Mouse (Mus musculus) heart, adult 2 months (tissue): Measurements from ENCODE around the gene 1700074P13Rik. TPM values are rescaled to one million over a fixed set of nuclear protein-coding genes. Genes with fewer than 3 reads are reported as not detected.

Experiments used
- DNase-seq, 2 experiments: peaks; one replicate each; pipeline ENCODE4 v3.0.0; 2021
- H3K27ac ChIP-seq: fragments of 200-600 bp; 2 replicates; pipeline ENCODE4 v1.8.1; 2022
- H3K27me3 ChIP-seq: fragments of 200-500 bp; 2 replicates; pipeline ENCODE4 v1.6.1; 2012; ENCODE audit warnings: mild to moderate bottlenecking, low read length, inconsistent platforms, mixed read lengths; ENCODE audit not compliant: control insufficient read depth, insufficient read depth
- H3K36me3 ChIP-seq: fragments of 200-500 bp; 2 replicates; pipeline ENCODE4 v1.6.1; 2012; ENCODE audit warnings: low read length, inconsistent platforms; ENCODE audit not compliant: control insufficient read depth, insufficient read depth
- H3K4me1 ChIP-seq: fragments of 200-500 bp; 2 replicates; pipeline ENCODE4 v1.6.1; 2011; ENCODE audit warnings: low read length; ENCODE audit not compliant: control insufficient read depth, insufficient read depth
- H3K4me3 ChIP-seq: fragments of 200-600 bp; 2 replicates; pipeline ENCODE4 v1.8.1; 2022
- H3K79me2 ChIP-seq: fragments of 200-500 bp; replicated peaks from 2 replicates; pipeline ENCODE4 v1.6.1; 2012; ENCODE audit warnings: mild to moderate bottlenecking, inconsistent platforms, low read length, moderate library complexity, mixed read lengths; ENCODE audit not compliant: control insufficient read depth, insufficient read depth
- H3K9ac ChIP-seq: fragments of 200-500 bp; 2 replicates; pipeline ENCODE4 v1.6.1; 2012; ENCODE audit warnings: low read depth, mild to moderate bottlenecking, control low read depth, inconsistent platforms, low read length, mixed read lengths
- CTCF ChIP-seq: fragments of 200-600 bp; IDR thresholded peaks from 2 replicates; pipeline ENCODE4 v1.8.1; 2022; ENCODE audit warnings: antibody characterized with exemption, mild to moderate bottlenecking, moderate library complexity
- EP300 ChIP-seq: fragments of 200-500 bp; IDR thresholded peaks from 2 replicates; pipeline ENCODE4 v1.6.1; 2011; ENCODE audit warnings: low read depth, low read length, control low read depth; ENCODE audit not compliant: insufficient read depth
- POLR2A ChIP-seq: fragments of 200-500 bp; IDR thresholded peaks from 2 replicates; pipeline ENCODE4 v1.6.1; 2011; ENCODE audit warnings: mild to moderate bottlenecking, low read depth, low read length, control low read depth; ENCODE audit not compliant: insufficient read depth
- WGBS: fragments of 180-500 bp; shearing (Covaris S2); methylation state at CpG from one replicate; pipeline ENCODE4 v1.1.7; 2018; 5-methylcytosine and 5-hydroxymethylcytosine counted together
- intact Hi-C: fragments of 180-260 bp; cut with DNase I; formaldehyde crosslinking; loops from one replicate; pipeline ENCODE4 v1.15.1; 2025
- polyA plus RNA-seq: library from polyadenylated mRNA; depleted of rRNA; stranded (reverse); fragments of >200 nt; gene quantifications from 2 replicates; pipeline ENCODE4 v1.2.3, GENCODE M21; 2012; rRNA removed
- total RNA-seq, 2 experiments: library from RNA; stranded (reverse); gene quantifications; 2 replicates each; pipeline ENCODE4 v1.2.3; 2021

Gene 1700074P13Rik
- total and polyA plus RNA-seq, 3 experiments = 0.25 TPM; not detected in 2

DNA sequence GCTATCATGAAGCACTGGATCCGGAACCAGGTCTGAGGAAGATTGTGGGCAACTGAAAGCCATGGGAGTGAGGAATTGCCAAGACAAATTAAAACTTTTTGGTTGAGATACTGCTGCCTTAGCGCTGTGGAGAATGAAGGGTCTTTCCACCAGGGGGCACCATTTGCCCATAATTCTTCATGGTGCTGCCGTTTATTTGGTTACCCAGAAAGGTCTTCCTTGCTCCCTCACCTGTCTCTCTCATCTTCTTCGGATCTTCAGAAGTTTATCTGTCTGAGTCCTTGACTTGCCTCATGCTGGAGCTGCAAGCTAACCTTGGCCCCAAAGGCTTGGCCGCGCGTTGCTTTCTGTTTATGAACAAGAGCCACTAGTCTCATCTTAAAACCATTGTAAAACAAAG, 46.8 kb downstream of the 1700074P13Rik start:
- TF ChIP-seq POLR2A = no peak
- TF ChIP-seq CTCF = peak; percentile 57
- no peaks in the 10 kb centered on the region for H3K4me1 ChIP-seq
- H3K4me3 ChIP-seq = no peak overlapping the region
- peak in 1 of 2 experiments; percentile 6 for DNase-seq
- H3K36me3 ChIP-seq = no peaks in the 10 kb centered on the region
- H3K79me2 ChIP-seq = no peaks in the 10 kb centered on the region
- WGBS = 44% methylated on average over 7 of the region's 7 CpGs
- no peak overlapping the region for H3K9ac ChIP-seq
- intact Hi-C loops = no loop called here
- H3K27me3 ChIP-seq = no peaks in the 10 kb centered on the region
- no peak overlapping the region for H3K27ac ChIP-seq

DNA sequence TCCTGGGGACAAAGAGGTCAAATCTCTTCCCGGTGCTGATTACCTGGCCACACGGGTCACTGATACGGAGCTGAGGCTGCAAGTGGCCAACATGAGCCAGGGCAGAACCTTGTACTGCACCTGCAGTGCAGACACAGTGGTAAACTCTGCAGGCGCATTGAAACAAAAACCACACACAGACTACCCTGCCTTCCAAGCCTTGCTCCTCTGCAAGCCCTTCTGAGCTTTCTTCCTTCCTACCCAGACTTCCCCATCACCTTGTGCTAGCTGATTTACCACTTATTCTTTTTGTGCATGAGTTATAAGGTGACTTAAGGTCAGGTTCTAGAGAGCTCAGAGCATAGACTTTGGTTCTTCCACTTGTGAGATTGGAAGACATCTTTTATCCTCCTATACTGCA, 48.6 kb downstream of the 1700074P13Rik start:
- no peaks in the 10 kb centered on the region for H3K4me1 ChIP-seq
- no peak overlapping the region for H3K4me3 ChIP-seq
- no peak overlapping the region for H3K27ac ChIP-seq
- no peaks in the 10 kb centered on the region for H3K36me3 ChIP-seq
- no peaks in the 10 kb centered on the region for H3K27me3 ChIP-seq
- no peaks in the 10 kb centered on the region for H3K79me2 ChIP-seq
- TF ChIP-seq POLR2A (no peak), CTCF (no peak), EP300 (no peak)
- DNase-seq = no peak
- no peak overlapping the region for H3K9ac ChIP-seq
- WGBS = 70% methylated on average over 4 of the region's 4 CpGs
- intact Hi-C loops = no loop called here

DNA sequence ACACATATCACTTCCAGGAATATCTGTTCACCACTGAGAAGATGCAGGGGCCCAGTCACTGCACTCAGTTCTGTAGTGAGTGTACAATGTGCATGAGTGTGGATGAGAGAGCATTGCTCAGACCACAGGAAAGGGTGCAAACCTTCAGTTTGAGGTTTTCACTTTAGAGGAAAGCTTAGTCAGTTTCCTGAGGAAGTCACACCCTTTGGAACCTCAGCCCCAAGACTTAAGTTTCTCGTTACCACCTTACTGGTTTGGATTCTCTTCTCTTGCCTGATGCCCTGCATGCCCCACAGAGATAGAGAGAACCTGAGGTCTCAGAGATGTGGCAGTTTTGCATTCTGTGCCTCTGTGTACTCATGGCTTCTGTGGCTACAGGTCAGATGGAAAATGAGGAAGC, 49.4 kb downstream of the 1700074P13Rik start:
- H3K4me1 ChIP-seq = no peaks in the 10 kb centered on the region
- DNase-seq = no peak
- H3K27me3 ChIP-seq = no peaks in the 10 kb centered on the region
- no peaks in the 10 kb centered on the region for H3K36me3 ChIP-seq
- intact Hi-C loops = no loop called here
- no peaks in the 10 kb centered on the region for H3K79me2 ChIP-seq
- 30% methylated on average over 1 of the region's 1 CpGs for whole genome bisulfite sequencing
- no peak overlapping the region for H3K27ac ChIP-seq
- no peak overlapping the region for H3K9ac ChIP-seq
- TF ChIP-seq CTCF = no peak
- TF ChIP-seq EP300 = no peak
- TF ChIP-seq POLR2A = no peak
- H3K4me3 ChIP-seq = no peak overlapping the region

DNA sequence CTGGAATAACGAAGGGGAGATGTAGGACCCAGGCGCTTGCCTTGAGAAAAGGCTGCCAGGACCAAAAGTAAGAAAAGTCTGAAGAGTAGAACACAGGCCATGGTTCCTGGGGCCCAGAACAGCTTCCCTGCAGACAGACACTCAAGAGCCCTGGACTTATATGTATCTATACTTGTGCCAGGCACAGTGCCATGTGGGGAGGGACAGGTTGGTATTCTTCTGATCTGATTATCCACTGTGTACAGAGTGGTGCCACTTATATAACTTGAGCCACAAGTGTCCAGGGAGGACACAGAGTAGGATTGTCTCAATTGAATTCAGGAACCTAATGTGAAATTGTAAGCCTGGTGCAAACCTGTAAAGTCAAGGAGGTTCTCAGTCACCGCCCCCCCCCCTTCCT, 53.0 kb downstream of the 1700074P13Rik start, which contains the start of gene Moxd2:
Gene Moxd2, minus strand, starts transcription at position 101 of the 400 bp plus-strand sequence.
- WGBS = 85% methylated on average over 3 of the region's 3 CpGs
- intact Hi-C loops = no loop called here
- Histone ChIP-seq H3K27me3 (no peaks in the 10 kb centered on the region), H3K79me2 (no peaks in the 10 kb centered on the region), H3K9ac (no peak within 1 kb of the TSS), H3K4me3 (no peak within 1 kb of the TSS), H3K36me3 (no peaks in the 10 kb centered on the region), H3K4me1 (no peaks in the 10 kb centered on the region), H3K27ac (no peak within 1 kb of the TSS)
- DNase-seq = no peak
- TF ChIP-seq EP300 = no peak
- no peak for TF ChIP-seq CTCF
- no peak for TF ChIP-seq POLR2A

Other genes starting within 250 kb of the 1700074P13Rik start
- not detected for gene Moxd2, start 53.1 kb downstream of the 1700074P13Rik start, total RNA-seq
- not detected in 2 replicates for gene Moxd2, start 53.1 kb downstream of the 1700074P13Rik start, polyA plus RNA-seq
- gene Prss58, start 40.2 kb downstream of the 1700074P13Rik start, total RNA-seq = not detected
- not detected in 2 replicates for gene Prss58, start 40.2 kb downstream of the 1700074P13Rik start, polyA plus RNA-seq
- not detected for gene Gm4744, start 11.3 kb upstream of the 1700074P13Rik start, total RNA-seq
- not detected in 2 replicates for gene Gm4744, start 11.3 kb upstream of the 1700074P13Rik start, polyA plus RNA-seq
- not detected for gene 1810009J06Rik, start 24.2 kb upstream of the 1700074P13Rik start, total RNA-seq
- gene 1810009J06Rik, start 24.2 kb upstream of the 1700074P13Rik start, polyA plus RNA-seq = not detected in 2 replicates
- not detected for gene Gm2663, start 58.9 kb upstream of the 1700074P13Rik start, total RNA-seq
- gene Gm2663, start 58.9 kb upstream of the 1700074P13Rik start, polyA plus RNA-seq = not detected in 2 replicates
- gene 2210010C04Rik, start 95.0 kb upstream of the 1700074P13Rik start, total RNA-seq = not detected
- gene 2210010C04Rik, start 95.0 kb upstream of the 1700074P13Rik start, polyA plus RNA-seq = 0.06 and 0.18 TPM in 2 replicates